Mouse (Mus musculus): ENCODE data around the gene Sec11a.
"Not testable (repeated sequence)": the region's sequence is repeated elsewhere in the genome, so short reads cannot be mapped to it uniquely, and the experiment has no call there.

Gene Sec11a

GRCm38 (mm10) chr7:80959003-80959402, 11.4 kb upstream of the Sec11a start:
- no peak for DNase-seq (ENCODE audit: low read depth, low spot score)

- DNase-seq (ENCODE audit: low read depth, low spot score): no peak
Measured at GRCm38 (mm10) chr7:80956891-80957290, 9.3 kb upstream of the Sec11a start.

DNA sequence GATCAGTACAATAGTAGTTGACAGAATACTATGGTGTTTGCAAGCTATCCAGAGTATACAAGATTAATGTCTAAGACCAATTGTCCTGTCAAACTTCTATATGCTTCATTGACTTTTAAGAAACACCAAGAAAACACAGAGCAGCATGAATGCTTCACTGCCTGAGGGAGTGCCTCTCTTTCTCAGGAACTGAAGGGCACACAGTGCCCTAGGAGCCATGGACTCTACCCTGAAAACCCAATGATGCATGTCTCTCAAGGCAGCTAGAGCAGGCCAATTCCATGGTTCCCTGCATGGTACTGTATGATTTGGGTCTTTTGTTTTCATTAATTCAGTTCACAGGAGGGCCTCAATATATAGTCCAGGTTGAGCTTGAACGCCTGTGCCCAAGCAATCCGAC, 6.7 kb upstream of the Sec11a start:
- DNase-seq (ENCODE audit: low read depth, low spot score): no peak

DNA sequence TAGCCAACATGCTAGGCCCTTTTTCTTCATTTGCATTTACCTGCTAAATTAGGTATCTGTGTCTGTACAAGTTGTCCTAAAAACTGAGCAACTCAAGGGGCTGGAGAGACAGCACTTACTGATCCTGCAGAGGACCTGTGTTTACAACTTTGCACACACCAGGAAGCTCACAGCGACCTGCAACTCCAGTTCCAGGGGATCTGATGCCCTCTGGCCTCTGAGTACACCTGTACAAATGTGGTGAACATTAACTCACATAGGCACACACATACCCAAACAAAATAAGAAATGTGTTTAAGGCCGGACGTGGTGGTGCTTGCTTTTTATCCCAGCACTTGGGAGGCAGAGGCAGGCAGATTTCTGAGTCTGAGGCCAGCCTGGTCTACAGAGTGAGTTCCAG, 4.6 kb upstream of the Sec11a start:
- no peak for DNase-seq (ENCODE audit: low read depth, low spot score)

DNA sequence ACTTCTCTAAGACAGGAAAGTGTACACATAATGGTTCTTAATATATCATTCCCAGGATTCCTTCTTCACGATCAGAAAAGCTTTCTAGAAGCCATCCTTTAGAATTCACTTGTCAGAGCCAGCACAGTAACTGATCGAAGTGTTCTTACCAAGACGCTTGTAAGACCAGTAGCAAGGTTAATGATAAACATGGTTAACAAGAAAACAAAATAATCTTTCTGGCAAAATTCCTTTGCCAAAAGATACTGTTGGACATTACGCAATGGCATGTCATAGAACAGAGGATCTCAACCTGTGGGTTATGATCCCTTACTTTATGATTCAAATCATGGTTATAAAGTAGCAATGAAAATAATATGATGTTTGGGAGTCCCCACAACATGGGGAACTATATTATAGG, 3.9 kb upstream of the Sec11a start:
- DNase-seq (ENCODE audit: low read depth, low spot score): no peak

- DNase-seq (ENCODE audit: low read depth, low spot score): no peak
Measured at GRCm38 (mm10) chr7:80939808-80940207, 7.8 kb downstream of the Sec11a start.

DNA sequence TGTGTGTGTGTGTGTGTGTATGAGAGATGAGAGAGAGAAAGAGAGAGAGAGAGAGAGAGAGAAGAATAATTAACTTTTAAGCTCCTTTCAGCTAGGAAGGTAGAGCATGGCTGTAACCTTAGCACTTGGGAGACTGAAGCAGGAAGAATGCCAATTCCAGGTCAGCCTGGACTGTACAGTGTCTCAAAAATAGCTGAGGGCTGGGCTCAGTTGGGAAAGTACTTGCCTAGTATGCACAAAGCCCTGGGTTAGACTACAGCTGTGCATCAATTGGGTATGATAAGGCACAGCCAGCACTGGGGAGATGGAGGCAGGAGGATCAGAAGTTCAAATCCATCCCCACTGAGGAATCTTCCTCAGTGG, 10.3 kb downstream of the Sec11a start:
- not testable (repeated sequence) for DNase-seq (ENCODE audit: low read depth, low spot score)

GRCm38 (mm10) chr7:80936617-80937303, 10.8 kb downstream of the Sec11a start:
- DNase-seq (ENCODE audit: low read depth, low spot score): not testable (repeated sequence)

GRCm38 (mm10) chr7:80935834-80936233, 11.7 kb downstream of the Sec11a start:
- no peak for DNase-seq (ENCODE audit: low read depth, low spot score)

- DNase-seq (ENCODE audit: low read depth, low spot score): no peak
Measured at GRCm38 (mm10) chr7:80932777-80933176, 14.8 kb downstream of the Sec11a start.

- no peak for DNase-seq (ENCODE audit: low read depth, low spot score)
Measured at GRCm38 (mm10) chr7:80931618-80932207, 15.9 kb downstream of the Sec11a start.

GRCm38 (mm10) chr7:80923165-80923564, 24.4 kb downstream of the Sec11a start:
- no peak for DNase-seq (ENCODE audit: low read depth, low spot score)

GRCm38 (mm10) chr7:80919647-80920008, 28.0 kb downstream of the Sec11a start:
- no peak for DNase-seq (ENCODE audit: low read depth, low spot score)

DNA sequence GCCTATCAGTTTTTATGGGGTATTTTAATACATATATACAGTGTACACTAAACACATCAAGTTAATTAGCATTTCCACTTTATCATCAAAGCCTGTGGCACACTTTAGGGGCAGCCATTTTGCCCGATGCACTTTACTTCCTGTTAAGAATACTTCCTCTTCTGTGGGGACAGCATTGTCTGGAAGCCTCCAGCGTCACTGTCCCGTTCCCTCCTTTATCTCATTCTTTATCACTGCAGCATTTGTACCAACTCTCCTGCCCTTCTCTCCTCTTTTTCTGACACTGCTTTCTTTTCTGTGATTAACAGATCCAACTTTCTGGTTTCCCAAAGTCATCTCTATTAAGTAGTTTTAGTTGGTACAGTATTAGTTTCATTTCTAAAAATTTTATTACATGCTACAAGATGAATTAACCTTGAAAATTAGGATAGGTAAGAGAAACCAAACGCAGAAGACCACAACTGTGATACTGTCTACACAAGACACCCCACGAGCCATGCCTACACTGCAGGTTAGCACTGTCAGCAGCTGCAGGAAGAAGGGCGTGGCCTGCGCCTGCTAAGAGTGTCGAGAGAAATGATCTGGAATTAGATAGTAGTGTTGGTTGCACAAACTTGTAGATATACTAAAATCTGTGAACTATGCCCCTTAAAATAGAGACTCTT, 28.5 kb downstream of the Sec11a start:
- DNase-seq (ENCODE audit: low read depth, low spot score): no peak

- DNase-seq (ENCODE audit: low read depth, low spot score): no peak
Measured at GRCm38 (mm10) chr7:80917916-80918465, 29.6 kb downstream of the Sec11a start.

- DNase-seq (ENCODE audit: low read depth, low spot score): no peak
Measured at GRCm38 (mm10) chr7:80912496-80912895, 35.1 kb downstream of the Sec11a start.

GRCm38 (mm10) chr7:80911053-80911452, 36.5 kb downstream of the Sec11a start:
- DNase-seq (ENCODE audit: low read depth, low spot score): peak; percentile 69

GRCm38 (mm10) chr7:80904921-80905515, 42.6 kb downstream of the Sec11a start, which contains the start of gene Nmb:
Gene Nmb (minus strand): TSS chr7:80905076.
- no peak for DNase-seq (ENCODE audit: low read depth, low spot score)

- DNase-seq (ENCODE audit: low read depth, low spot score): no peak
Measured at GRCm38 (mm10) chr7:80903625-80904422, 43.8 kb downstream of the Sec11a start.

- no peak for DNase-seq (ENCODE audit: low read depth, low spot score)
Measured at GRCm38 (mm10) chr7:80901541-80902274, 45.9 kb downstream of the Sec11a start.
